Mouse (Mus musculus): ENCODE data around the gene 4933415A04Rik. TPM values are rescaled to one million over a fixed set of nuclear protein-coding genes. Genes with fewer than 3 reads are reported as not detected.
A peak's percentile ranks its signal among the peaks of the same experiment; 100 is the strongest.

4933415A04Rik gene
- polyA plus RNA-seq, 1 experiment from 2014 or later, result 6.3 TPM

GRCm38 (mm10) chr11:43575061-43575375 is 11.8 kb upstream of the 4933415A04Rik start:
- Histone ChIP-seq H3K4me2 (no peak overlapping the region), H3K36me3 (peaks cover 26% of the 10 kb centered on the region), H3K9me3 (no peaks in the 10 kb centered on the region), H3K27ac (peak overlapping the region; percentile 73), H3K4me1 (replicated peaks) (peaks cover 13% of the 10 kb centered on the region), H3K27me3 (no peaks in the 10 kb centered on the region), H3K4me3 (replicated peaks) (no peak overlapping the region), H3K9ac (replicated peaks) (0 out of 2 replicates have a peak overlapping the region, but pooled peaks have one; percentile 27)
- 16% methylated on average over 3 of the region's 3 CpGs for WGBS
- ATAC-seq (ENCODE audit: insufficient number of reproducible peaks, insufficient read depth, low FRiP score, low TSS enrichment, low read depth), result no peak; the same call in 1 of the 2 replicates

DNA sequence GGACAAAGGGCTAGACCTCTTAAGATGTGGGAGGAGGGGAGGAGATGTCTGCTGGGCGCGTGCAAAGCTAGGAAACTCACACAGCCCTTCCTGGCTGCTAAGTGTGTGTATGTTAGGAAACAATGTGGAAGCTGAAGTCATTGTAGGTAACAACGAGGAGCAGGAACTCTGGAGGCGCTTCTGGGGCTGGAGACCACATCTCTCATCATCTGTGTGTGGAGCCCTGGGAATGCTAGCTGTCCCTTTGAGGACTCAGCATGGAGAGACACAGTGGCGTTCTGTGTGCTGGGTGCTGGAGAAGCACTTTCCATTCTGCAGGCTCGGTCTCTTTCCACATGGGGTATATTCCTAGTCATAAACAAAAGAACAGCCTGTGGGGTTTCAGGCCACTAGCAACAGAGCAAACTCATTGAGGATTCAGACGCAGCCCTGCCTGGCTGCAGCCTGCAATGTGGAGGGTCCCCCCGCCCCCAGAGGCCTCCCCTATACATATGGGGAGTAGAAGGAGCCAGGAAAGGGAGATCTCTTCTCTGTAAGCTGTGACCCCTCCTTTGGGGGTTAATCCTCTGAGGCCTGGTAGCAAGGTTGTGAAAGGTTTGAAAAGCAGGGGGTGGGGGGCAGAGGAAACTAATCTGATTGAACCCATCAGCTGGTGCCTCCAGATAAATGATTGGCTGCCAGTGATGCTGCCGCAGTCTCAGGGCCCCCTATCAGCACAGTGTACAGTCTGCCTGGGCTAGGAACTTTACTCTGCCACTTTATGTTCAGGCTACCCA is 11.3 kb upstream of the 4933415A04Rik start:
- Histone ChIP-seq H3K27me3 (no peaks in the 10 kb centered on the region), H3K9me3 (no peaks in the 10 kb centered on the region), H3K9ac (replicated peaks) (0 out of 2 replicates have a peak overlapping the region, but pooled peaks have one; percentile 27), H3K36me3 (peaks cover 26% of the 10 kb centered on the region), H3K4me2 (peak overlapping the region; percentile 2; the same call in 1 of the 2 replicates), H3K4me3 (replicated peaks) (no peak overlapping the region), H3K27ac (peak overlapping the region; percentile 73), H3K4me1 (replicated peaks) (peaks cover 13% of the 10 kb centered on the region)
- ATAC-seq (ENCODE audit: insufficient number of reproducible peaks, insufficient read depth, low FRiP score, low TSS enrichment, low read depth), result peak; percentile 67; the same call in 1 of the 2 replicates
- 18% methylated on average over 9 of the region's 9 CpGs for WGBS

- H3K27me3 ChIP-seq, result no peaks in the 10 kb centered on the region
- 58% methylated on average over 11 of the region's 11 CpGs for WGBS
- no peaks in the 10 kb centered on the region for H3K9me3 ChIP-seq
- ATAC-seq (ENCODE audit: insufficient number of reproducible peaks, insufficient read depth, low FRiP score, low TSS enrichment, low read depth), result no peak
- H3K27ac ChIP-seq, result no peak overlapping the region
- H3K9ac ChIP-seq (replicated peaks), result no peak overlapping the region
- peaks cover 46% of the 10 kb centered on the region for H3K36me3 ChIP-seq
- no peak overlapping the region for H3K4me2 ChIP-seq
- peaks cover 13% of the 10 kb centered on the region for H3K4me1 ChIP-seq (replicated peaks)
- no peak overlapping the region for H3K4me3 ChIP-seq (replicated peaks)
Observed at GRCm38 (mm10) chr11:43577713-43578478, 8.9 kb upstream of the 4933415A04Rik start.

GRCm38 (mm10) chr11:43585211-43586005 is 1.4 kb upstream of the 4933415A04Rik start:
- no peaks in the 10 kb centered on the region for H3K4me1 ChIP-seq (replicated peaks)
- ATAC-seq (ENCODE audit: insufficient number of reproducible peaks, insufficient read depth, low FRiP score, low TSS enrichment, low read depth), result no peak
- H3K9ac ChIP-seq (replicated peaks), result no peak overlapping the region
- no peaks in the 10 kb centered on the region for H3K9me3 ChIP-seq
- no peak overlapping the region for H3K4me2 ChIP-seq
- H3K27me3 ChIP-seq, result no peaks in the 10 kb centered on the region
- H3K36me3 ChIP-seq, result peaks cover 83% of the 10 kb centered on the region
- no peak overlapping the region for H3K27ac ChIP-seq
- H3K4me3 ChIP-seq (replicated peaks), result no peak overlapping the region
- WGBS, result 93% methylated on average over 22 of the region's 22 CpGs

DNA sequence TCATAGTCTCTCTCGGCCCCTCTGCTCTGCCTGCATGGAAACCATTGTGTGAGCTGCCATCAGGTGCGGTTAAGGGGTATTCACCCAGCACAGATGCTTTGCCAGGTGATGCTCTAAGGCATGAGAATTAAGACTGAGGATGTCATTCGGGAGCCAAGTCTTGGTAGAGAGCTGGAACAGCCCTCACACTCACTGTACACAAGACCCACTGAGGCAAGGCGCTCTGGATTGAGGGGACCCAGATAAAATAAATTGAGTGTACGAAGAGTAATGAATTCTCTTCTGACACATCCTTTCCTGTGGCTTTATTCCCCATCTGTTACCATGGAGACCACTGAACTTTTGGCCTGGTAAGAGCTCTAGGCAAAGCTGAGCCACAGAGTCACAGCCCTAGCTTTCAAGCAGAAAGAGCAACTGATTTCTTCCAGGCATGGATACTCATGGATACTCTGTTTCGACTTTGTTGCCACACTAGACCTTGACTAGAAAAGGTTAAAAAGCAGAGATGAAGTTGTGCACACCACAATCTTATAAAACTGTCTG is 2.8 kb downstream of the 4933415A04Rik start:
- Histone ChIP-seq H3K36me3 (peaks cover 44% of the 10 kb centered on the region), H3K27me3 (no peaks in the 10 kb centered on the region), H3K9ac (replicated peaks) (no peak overlapping the region), H3K27ac (no peak overlapping the region), H3K4me2 (no peak overlapping the region), H3K9me3 (no peaks in the 10 kb centered on the region), H3K4me1 (replicated peaks) (no peaks in the 10 kb centered on the region), H3K4me3 (replicated peaks) (no peak overlapping the region)
- ATAC-seq (ENCODE audit: insufficient number of reproducible peaks, insufficient read depth, low FRiP score, low TSS enrichment, low read depth), result no peak
- WGBS, result 54% methylated on average over 6 of the region's 6 CpGs

GRCm38 (mm10) chr11:43601440-43601839 is 14.6 kb downstream of the 4933415A04Rik start, which contains the start of gene Fabp6:
Fabp6 (minus strand) TSS chr11:43601540.
- Histone ChIP-seq H3K9me3 (no peaks in the 10 kb centered on the region), H3K4me2 (no peak within 1 kb of the TSS), H3K27me3 (no peaks in the 10 kb centered on the region), H3K9ac (replicated peaks) (no peak within 1 kb of the TSS), H3K4me3 (replicated peaks) (no peak within 1 kb of the TSS), H3K4me1 (replicated peaks) (no peaks in the 10 kb centered on the region), H3K27ac (no peak within 1 kb of the TSS), H3K36me3 (no peaks in the 10 kb centered on the region)
- no peak for ATAC-seq (ENCODE audit: insufficient number of reproducible peaks, insufficient read depth, low FRiP score, low TSS enrichment, low read depth)
- WGBS, result 88% methylated on average over 5 of the region's 5 CpGs

GRCm38 (mm10) chr11:43604207-43604606 is 17.4 kb downstream of the 4933415A04Rik start:
- Histone ChIP-seq H3K9me3 (no peaks in the 10 kb centered on the region), H3K4me1 (replicated peaks) (no peaks in the 10 kb centered on the region), H3K9ac (replicated peaks) (no peak overlapping the region), H3K36me3 (no peaks in the 10 kb centered on the region), H3K4me3 (replicated peaks) (no peak overlapping the region), H3K4me2 (no peak overlapping the region), H3K27me3 (no peaks in the 10 kb centered on the region), H3K27ac (no peak overlapping the region)
- ATAC-seq (ENCODE audit: insufficient number of reproducible peaks, insufficient read depth, low FRiP score, low TSS enrichment, low read depth), result no peak
- WGBS, result 89% methylated on average over 2 of the region's 2 CpGs

GRCm38 (mm10) chr11:43604891-43605290 is 18.1 kb downstream of the 4933415A04Rik start:
- Histone ChIP-seq H3K4me2 (no peak overlapping the region), H3K9me3 (no peaks in the 10 kb centered on the region), H3K4me3 (replicated peaks) (no peak overlapping the region), H3K27ac (no peak overlapping the region), H3K9ac (replicated peaks) (no peak overlapping the region), H3K4me1 (replicated peaks) (no peaks in the 10 kb centered on the region), H3K36me3 (no peaks in the 10 kb centered on the region), H3K27me3 (no peaks in the 10 kb centered on the region)
- WGBS, result 89% methylated on average over 6 of the region's 6 CpGs
- no peak for ATAC-seq (ENCODE audit: insufficient number of reproducible peaks, insufficient read depth, low FRiP score, low TSS enrichment, low read depth)

- 84% methylated on average over 6 of the region's 6 CpGs for WGBS
- ATAC-seq (ENCODE audit: insufficient number of reproducible peaks, insufficient read depth, low FRiP score, low TSS enrichment, low read depth), result no peak
Observed at GRCm38 (mm10) chr11:43605859-43606258, 19.0 kb downstream of the 4933415A04Rik start.

GRCm38 (mm10) chr11:43608440-43608839 is 21.6 kb downstream of the 4933415A04Rik start:
- Histone ChIP-seq H3K4me1 (replicated peaks) (no peaks in the 10 kb centered on the region), H3K9me3 (no peaks in the 10 kb centered on the region), H3K27me3 (no peaks in the 10 kb centered on the region), H3K36me3 (no peaks in the 10 kb centered on the region), H3K4me2 (no peak overlapping the region), H3K9ac (replicated peaks) (no peak overlapping the region), H3K27ac (no peak overlapping the region), H3K4me3 (replicated peaks) (no peak overlapping the region)
- no peak for ATAC-seq (ENCODE audit: insufficient number of reproducible peaks, insufficient read depth, low FRiP score, low TSS enrichment, low read depth)
- WGBS, result 43% methylated on average over 3 of the region's 3 CpGs

More at GRCm38 (mm10) chr11:43605859-43606258, 19.0 kb downstream of the 4933415A04Rik start:
- no peaks in the 10 kb centered on the region for H3K9me3 ChIP-seq
- H3K4me2 ChIP-seq, result no peak overlapping the region
- no peaks in the 10 kb centered on the region for H3K36me3 ChIP-seq
- H3K27me3 ChIP-seq, result no peaks in the 10 kb centered on the region
- no peak overlapping the region for H3K27ac ChIP-seq
- H3K9ac ChIP-seq (replicated peaks), result no peak overlapping the region
- H3K4me1 ChIP-seq (replicated peaks), result no peaks in the 10 kb centered on the region
- no peak overlapping the region for H3K4me3 ChIP-seq (replicated peaks)
